ENCODE assay signal across 32 mouse cellular contexts in the genomic region with DNA sequence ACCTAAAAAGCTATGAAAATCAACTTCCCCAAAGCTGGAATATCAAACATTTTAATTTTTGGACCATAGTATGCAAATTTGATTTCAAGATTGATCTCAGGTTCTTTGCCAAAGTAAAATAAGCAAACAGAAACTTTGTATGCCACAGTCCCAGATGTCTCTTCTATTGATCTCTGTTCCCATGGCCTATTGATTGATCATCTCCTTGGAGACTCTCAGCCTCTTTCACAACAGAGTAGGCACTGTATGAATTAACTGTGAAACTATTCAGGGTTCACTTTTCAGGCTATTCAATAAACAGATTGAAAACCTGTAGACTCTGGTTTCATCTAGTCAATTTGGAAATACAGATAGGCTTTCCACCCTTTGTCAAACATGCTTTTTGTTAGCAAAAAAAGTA.
"Had no signal": no experiment of that assay in that cellular context is flagged by ENCODE, and none has a peak within 500 bp of the region (broad histone marks: within the 10 kb centered on the region; RNA-seq: fewer than 3 reads in every experiment).

No protein-coding gene starts in this region.

- H3K9ac ChIP-seq: limb, embryonic 12.5 days; limb, embryonic 13.5 days; limb, embryonic 15.5 days; liver, embryonic 13.5 days; liver, embryonic 14.5 days; liver, embryonic 15.5 days; liver, postnatal 0 days; lung, embryonic 14.5 days; lung, embryonic 15.5 days; midbrain, embryonic 12.5 days; midbrain, embryonic 13.5 days; midbrain, embryonic 15.5 days; neural tube, embryonic 12.5 days had no signal

- DNase-seq: left cerebral cortex, postnatal 4 days; liver; liver, embryonic 13.5 days; liver, postnatal 0 days; lung, adult 18-20 months; lung, adult 2 months; lung, embryonic 14.5 days; lung, postnatal 10 days; lung, postnatal 14 days; lung, postnatal 36 days; lung, postnatal 4 days; midbrain, embryonic 14.5 days had no signal

- H3K36me3 ChIP-seq: limb, embryonic 10.5 days; limb, embryonic 12.5 days; limb, embryonic 13.5 days; limb, embryonic 15.5 days; liver, embryonic 13.5 days; liver, embryonic 15.5 days; lung, embryonic 15.5 days; midbrain, embryonic 10.5 days; midbrain, embryonic 12.5 days; midbrain, embryonic 13.5 days; midbrain, embryonic 15.5 days; neural tube, embryonic 12.5 days had no signal

- H3K9me3 ChIP-seq: limb, embryonic 10.5 days; limb, embryonic 12.5 days; limb, embryonic 13.5 days; limb, embryonic 15.5 days; liver, embryonic 13.5 days; liver, embryonic 15.5 days; lung, embryonic 15.5 days; midbrain, embryonic 10.5 days; midbrain, embryonic 12.5 days; midbrain, embryonic 13.5 days; neural tube, embryonic 12.5 days had no signal

- H3K4me1 ChIP-seq: limb, embryonic 10.5 days; limb, embryonic 12.5 days; limb, embryonic 15.5 days; liver, embryonic 13.5 days; liver, embryonic 15.5 days; lung, embryonic 15.5 days; megakaryocyte, embryonic 14.5 days; midbrain, embryonic 10.5 days; midbrain, embryonic 12.5 days; midbrain, embryonic 13.5 days; midbrain, embryonic 15.5 days; neural tube, embryonic 12.5 days had no signal

- H3K27me3 ChIP-seq: limb, embryonic 12.5 days; limb, embryonic 13.5 days; limb, embryonic 15.5 days; liver, embryonic 13.5 days; liver, embryonic 15.5 days; lung, embryonic 15.5 days; megakaryocyte, embryonic 14.5 days; midbrain, embryonic 12.5 days; midbrain, embryonic 13.5 days; midbrain, embryonic 15.5 days; neural tube, embryonic 12.5 days had no signal

- H3K4me2 ChIP-seq: limb, embryonic 12.5 days; limb, embryonic 13.5 days; limb, embryonic 15.5 days; liver, embryonic 11.5 days; liver, embryonic 13.5 days; liver, embryonic 15.5 days; lung, embryonic 14.5 days; lung, embryonic 15.5 days; midbrain, embryonic 11.5 days; midbrain, embryonic 12.5 days; midbrain, embryonic 13.5 days; midbrain, embryonic 15.5 days; neural tube, embryonic 12.5 days had no signal

- ATAC-seq: liver, postnatal 0 days; lung, postnatal 0 days; midbrain, embryonic 13.5 days; midbrain, embryonic 15.5 days; midbrain, embryonic 16.5 days had no signal

- H3K27ac ChIP-seq: left cerebral cortex, adult 2 months; limb, embryonic 10.5 days; limb, embryonic 12.5 days; limb, embryonic 13.5 days; limb, embryonic 15.5 days; liver, embryonic 13.5 days; liver, embryonic 14.5 days; liver, embryonic 15.5 days; lung, embryonic 15.5 days; macrophage; midbrain, embryonic 10.5 days; midbrain, embryonic 12.5 days; midbrain, embryonic 13.5 days; midbrain, embryonic 15.5 days; neural tube, embryonic 12.5 days had no signal

- H3K4me3 ChIP-seq: left cerebral cortex, adult 2 months; limb, embryonic 10.5 days; limb, embryonic 12.5 days; limb, embryonic 13.5 days; limb, embryonic 15.5 days; liver, embryonic 13.5 days; liver, embryonic 15.5 days; lung, embryonic 15.5 days; megakaryocyte, embryonic 14.5 days; midbrain, embryonic 10.5 days; midbrain, embryonic 12.5 days; midbrain, embryonic 13.5 days; midbrain, embryonic 15.5 days; myocyte; neural tube, embryonic 12.5 days had no signal
